Mouse (Mus musculus): ENCODE data around the gene Fgfr2.
A peak's percentile ranks its signal among the peaks of the same experiment; 100 is the strongest.

The Fgfr2 gene

DNA sequence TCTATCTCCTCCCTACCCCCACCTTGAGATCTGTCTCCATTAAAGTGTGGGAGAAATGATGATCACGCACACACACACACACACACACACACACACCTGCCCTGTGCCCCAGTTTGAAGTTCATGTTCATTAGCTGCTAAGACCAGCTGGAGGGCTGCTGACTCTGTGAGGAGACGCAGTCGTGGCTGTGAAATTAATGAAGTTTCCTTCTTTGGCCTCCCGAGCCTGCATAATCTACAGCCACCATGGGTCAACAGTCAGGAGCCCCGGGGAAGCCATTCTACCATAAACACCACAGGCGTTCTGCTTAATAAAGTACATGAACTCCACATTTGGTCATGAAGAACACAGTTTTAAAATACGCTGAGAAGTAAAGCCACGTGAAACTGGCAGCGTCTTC is 706.3 kb downstream of the Fgfr2 start:
- DNase-seq (ENCODE audit: low read depth, low spot score), result no peak

- no peak for DNase-seq (ENCODE audit: low read depth, low spot score)
Measured at GRCm38 (mm10) chr7:132415866-132416265, 707.3 kb downstream of the Fgfr2 start.

GRCm38 (mm10) chr7:132412520-132412919 is 710.6 kb downstream of the Fgfr2 start:
- DNase-seq (ENCODE audit: low read depth, low spot score), result no peak

DNA sequence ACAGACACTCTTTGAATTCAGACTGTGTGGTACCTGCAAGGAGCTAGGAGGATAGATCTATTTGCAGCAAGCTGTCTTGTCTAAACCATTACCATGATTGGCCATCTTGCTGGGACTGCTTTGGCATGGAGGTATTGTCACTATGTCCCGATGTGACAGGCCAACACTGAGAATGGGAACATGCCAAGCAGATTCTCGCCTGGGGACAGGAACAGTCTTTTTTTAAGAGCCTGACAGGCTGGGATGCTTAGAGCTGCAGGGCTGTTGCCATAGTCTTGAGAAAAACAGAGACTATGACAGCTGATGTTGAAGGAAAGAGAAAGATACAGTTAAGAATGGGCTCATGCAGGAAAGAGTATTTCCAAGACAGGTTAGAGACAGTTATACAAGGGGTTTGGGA is 711.4 kb downstream of the Fgfr2 start:
- DNase-seq (ENCODE audit: low read depth, low spot score), result no peak

GRCm38 (mm10) chr7:132410958-132411357 is 712.2 kb downstream of the Fgfr2 start:
- DNase-seq (ENCODE audit: low read depth, low spot score), result no peak

- DNase-seq (ENCODE audit: low read depth, low spot score), result no peak
Measured at GRCm38 (mm10) chr7:132409890-132410289, 713.3 kb downstream of the Fgfr2 start.

DNA sequence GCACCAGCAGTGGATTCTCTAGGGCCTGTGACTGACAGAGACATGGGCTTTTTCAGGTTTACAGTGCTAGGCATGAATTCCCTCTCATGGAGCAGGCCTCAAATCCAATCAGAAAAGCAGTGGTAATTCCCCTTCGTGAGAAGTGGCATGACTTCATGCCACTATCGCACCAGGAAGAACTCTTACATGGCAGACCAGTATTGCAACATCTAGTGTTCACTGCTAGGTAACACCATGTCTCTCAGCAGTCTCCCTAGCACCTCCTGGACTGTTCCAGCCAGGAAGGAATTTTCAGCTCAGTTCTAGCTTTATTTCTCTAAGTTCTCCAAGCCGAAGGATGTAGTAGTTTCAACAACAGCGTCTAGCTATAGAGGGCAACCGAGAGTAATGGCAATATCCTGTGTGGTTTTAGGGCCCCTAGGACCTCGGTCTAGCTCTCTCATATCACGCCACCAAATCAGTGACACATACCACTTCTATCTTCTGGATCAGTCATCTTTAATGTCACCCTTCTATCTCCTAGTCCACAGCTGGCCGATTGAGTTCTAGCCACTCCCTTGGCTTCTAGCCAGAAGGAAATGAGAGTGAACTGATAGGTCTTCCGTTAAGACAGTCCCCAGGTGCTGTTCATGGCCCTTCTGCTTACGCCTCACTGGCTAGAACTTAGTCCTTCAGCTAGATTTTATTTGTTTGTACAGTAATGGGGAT is 720.6 kb downstream of the Fgfr2 start:
- DNase-seq (ENCODE audit: low read depth, low spot score), result peak; percentile 96

GRCm38 (mm10) chr7:132398487-132398886 is 724.7 kb downstream of the Fgfr2 start:
- no peak for DNase-seq (ENCODE audit: low read depth, low spot score)

DNA sequence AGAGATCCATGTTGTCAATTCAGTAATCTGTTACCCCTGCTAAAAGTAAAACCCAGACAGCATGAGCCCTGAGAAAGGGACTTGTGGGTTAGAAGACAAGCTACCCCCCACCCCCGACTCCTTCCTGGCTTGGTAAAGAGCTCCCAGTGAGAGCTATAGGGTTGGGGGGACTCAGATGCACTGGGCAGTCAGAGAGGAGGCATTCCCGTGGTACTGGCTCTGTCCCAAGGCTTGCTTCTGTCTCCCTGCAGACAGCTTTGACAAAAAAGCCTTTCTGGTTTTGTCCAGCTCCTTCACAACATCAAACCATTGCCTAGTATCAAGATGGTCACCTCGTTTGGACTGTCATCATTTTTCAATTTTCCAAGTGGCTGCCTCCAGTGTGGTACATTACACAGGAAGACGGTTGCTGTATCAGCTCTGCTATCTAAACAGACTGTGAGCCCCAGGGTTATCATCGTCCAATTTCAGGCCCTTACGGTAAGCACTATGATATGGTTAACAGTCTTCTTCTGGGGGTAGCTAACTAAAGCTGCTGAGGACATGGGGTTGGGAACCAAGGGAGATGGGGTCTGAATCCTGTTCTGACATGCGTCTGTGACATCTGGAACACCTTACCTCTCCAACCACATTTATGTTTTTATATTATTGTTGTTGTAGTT is 726.4 kb downstream of the Fgfr2 start:
- no peak for DNase-seq (ENCODE audit: low read depth, low spot score)

DNA sequence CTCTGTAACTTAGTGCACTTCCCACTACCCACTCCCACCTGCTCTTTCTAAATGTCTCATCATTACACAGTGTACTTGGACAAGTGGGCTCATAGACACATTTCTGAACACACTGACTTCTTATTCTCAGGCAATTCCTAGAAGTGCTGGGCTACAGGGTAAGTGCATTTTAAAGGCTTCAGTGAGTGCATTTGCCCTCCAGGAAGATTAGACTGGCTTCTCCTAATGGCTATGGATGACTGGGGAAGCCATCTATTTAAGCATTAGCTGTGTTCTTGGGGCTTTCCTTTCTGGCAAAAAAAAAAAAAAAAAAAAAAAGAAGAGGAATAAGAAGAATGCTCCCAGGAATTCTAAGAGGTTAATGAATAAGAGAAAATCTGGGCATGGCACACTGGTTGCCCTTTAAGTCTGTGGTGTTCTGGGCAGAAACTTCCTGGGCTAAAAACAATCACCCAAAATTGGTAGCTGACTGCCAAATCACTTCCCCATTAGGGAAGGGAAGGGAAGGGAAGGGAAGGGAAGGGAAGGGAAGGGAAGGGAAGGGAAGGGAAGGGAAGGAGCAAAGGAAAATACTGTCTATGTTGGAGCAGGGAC is 729.5 kb downstream of the Fgfr2 start:
- no peak for DNase-seq (ENCODE audit: low read depth, low spot score)

- no peak for DNase-seq (ENCODE audit: low read depth, low spot score)
Measured at GRCm38 (mm10) chr7:132393014-132393406, 730.1 kb downstream of the Fgfr2 start.

- DNase-seq (ENCODE audit: low read depth, low spot score), result no peak
Measured at GRCm38 (mm10) chr7:132392233-132393013, 730.7 kb downstream of the Fgfr2 start.

- no peak for DNase-seq (ENCODE audit: low read depth, low spot score)
Measured at GRCm38 (mm10) chr7:132389473-132389872, 733.7 kb downstream of the Fgfr2 start.

- no peak for DNase-seq (ENCODE audit: low read depth, low spot score)
Measured at GRCm38 (mm10) chr7:132387507-132387906, 735.6 kb downstream of the Fgfr2 start.

DNA sequence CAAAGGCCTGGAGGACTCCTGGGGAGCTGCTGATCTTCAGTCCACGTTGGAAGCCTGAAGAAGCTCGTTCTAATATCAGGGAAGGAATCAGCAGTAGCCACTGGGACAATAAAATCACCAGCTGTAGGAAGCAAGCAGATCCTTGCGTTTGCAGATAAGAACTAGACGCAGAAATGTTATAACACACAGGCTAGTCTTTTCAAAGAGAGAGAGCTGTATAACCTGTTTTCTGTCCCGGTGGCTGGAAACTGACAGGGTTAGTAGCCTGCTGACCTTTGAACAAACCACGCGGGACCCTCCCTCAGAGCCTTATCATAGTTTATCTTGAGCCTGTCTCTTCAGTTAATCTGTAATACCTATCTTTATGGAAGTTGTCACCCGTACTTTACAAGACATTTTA is 736.8 kb downstream of the Fgfr2 start:
- no peak for DNase-seq (ENCODE audit: low read depth, low spot score)

GRCm38 (mm10) chr7:132385456-132386130 is 737.6 kb downstream of the Fgfr2 start:
- no peak for DNase-seq (ENCODE audit: low read depth, low spot score)

DNA sequence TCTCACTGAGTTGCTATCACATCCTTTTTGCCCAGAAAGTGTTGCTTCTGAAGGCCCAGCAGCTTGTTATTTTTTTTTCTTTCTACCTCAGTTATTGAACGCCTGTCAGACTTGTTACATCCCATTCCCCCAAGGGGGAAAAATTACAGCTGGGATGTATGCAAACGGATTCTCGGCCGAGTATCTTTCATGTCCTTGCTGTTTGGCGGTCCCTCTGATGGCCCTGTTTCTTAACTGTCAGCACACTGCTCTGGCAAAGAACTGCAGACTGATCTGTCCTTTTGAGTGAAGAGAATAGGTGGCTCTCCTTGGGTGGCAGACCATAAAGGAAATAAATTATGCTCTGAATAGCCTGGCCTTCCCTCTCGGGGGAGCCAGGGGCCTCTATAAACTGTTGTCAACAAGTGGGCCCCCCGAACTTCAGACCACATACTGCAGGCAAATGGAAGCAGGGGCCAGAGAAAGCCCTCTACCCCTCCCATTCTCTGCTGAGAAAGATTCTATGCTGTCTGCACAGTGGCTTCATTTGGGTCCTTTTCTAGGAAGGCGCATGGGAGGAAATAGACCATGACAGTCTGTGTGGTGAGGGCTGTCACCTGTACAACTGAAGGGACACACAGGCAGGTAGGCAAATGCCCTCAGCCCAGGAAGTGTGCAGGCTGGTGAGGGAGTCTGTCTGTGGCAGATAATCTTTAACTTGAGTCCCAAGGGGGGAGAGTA is 738.3 kb downstream of the Fgfr2 start:
- peak; percentile 79 for DNase-seq (ENCODE audit: low read depth, low spot score)

DNA sequence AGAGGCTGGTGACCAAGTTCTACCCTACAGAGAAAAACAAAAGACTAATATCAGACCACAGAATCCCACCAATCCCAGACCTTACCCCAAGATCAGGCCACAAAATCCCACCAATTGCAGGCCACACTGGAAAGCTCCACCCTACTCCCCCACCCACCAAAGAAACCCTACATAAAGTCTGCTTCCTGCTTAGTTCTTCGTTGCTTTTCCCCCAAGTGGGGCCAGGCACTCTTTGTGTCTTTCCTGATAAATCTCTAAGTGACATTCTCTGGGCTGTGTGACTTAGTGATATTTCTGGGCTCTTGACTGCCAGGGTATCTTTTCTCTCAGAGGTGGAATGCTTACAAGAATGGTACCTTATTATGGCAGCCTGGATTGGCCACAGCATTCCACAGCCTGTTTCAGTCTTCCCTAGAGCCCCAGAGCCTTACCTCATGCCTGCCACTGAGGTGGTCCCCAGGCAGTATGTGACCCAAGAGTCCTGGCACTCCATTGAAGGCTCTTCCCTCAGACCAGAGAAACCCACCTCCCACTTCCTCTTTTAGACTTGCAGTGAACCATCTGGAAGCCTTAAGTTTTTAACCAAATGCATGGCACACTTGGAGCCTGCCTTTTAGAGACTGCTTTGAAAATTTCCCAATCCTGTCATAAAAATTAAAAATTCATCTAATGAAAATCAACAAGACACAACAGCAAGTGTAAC is 742.4 kb downstream of the Fgfr2 start:
- DNase-seq (ENCODE audit: low read depth, low spot score), result peak; percentile 39

DNA sequence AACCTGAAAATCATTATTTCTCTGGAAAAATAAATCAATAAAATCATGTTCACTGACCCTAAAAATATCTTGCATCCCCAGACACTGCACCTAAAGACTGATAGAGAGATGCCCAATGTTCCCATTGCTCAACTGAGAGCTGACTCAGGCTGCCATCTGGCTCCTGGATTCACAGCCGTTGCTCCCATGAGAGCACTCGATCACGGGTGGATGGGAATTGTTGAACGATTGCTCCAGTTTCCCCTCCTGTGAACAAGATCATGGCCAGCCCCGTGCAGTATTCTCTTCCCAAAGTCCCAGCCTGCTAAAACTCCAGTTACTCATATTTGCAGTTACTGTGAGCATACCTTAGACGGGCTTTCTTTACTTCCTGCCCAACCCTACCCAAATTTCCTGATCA is 745.2 kb downstream of the Fgfr2 start:
- DNase-seq (ENCODE audit: low read depth, low spot score), result no peak

GRCm38 (mm10) chr7:132373594-132374378 is 749.4 kb downstream of the Fgfr2 start:
- no peak for DNase-seq (ENCODE audit: low read depth, low spot score)
